ENCODE assay signal across 17 mouse cellular contexts in genomic region chr15:99453153-99453900, GRCm38 (mm10). TPM values are rescaled to one million over a fixed set of nuclear protein-coding genes. Genes with fewer than 3 reads are reported as not detected.
DNase-seq lines count a peak whose midpoint lies in the region; ATAC-seq and TF ChIP-seq lines count a peak whose summit lies in the region.
"Had no signal": no experiment of that assay in that cellular context is flagged by ENCODE, and none has a peak within 500 bp of the region (broad histone marks: within the 10 kb centered on the region; RNA-seq: fewer than 3 reads in every experiment).

No protein-coding gene starts in this region.

- no peak for TF ChIP-seq EP300 in MEL (IDR thresholded peaks at IDR 0.05; ENCODE audit: low read depth in 1 of 2, low read length in 2 of 2)

- no peak overlapping the region for H3K9ac ChIP-seq in limb, embryonic 12.5 days (replicated peaks)
- no peak overlapping the region for H3K9ac ChIP-seq in MEL (ENCODE audit: control insufficient read depth, low read depth, low read length, poor library complexity, severe bottlenecking)
- peak overlapping the region; percentile 13; the same call in 1 of the 2 replicates for H3K9ac ChIP-seq in limb, embryonic 13.5 days
- H3K9ac ChIP-seq: forebrain, embryonic 12.5 days; kidney, embryonic 15.5 days; liver, embryonic 14.5 days had no signal

- no peak for TF ChIP-seq RAD21 in MEL (IDR thresholded peaks at IDR 0.05; ENCODE audit: low read depth, low read length)

- DNase-seq in limb, embryonic 10.5 days (ENCODE audit: low spot score), result no peak
- no peak for DNase-seq in MEL (ENCODE audit: low read depth, low spot score)
- peak; percentile 19 to 36 for DNase-seq in thymus, postnatal 10 days (ENCODE audit: low spot score in 2 of 2)
- no peak for DNase-seq in urinary bladder, postnatal 36 days (ENCODE audit: low spot score in 2 of 2)
- no peak for DNase-seq in cerebellum, postnatal 36 days
- DNase-seq: adrenal gland, adult 2 months; cerebellum, adult 9-10 months; heart, adult 18-20 months; kidney, postnatal 4 days had no signal

- H3K27ac ChIP-seq in limb, embryonic 12.5 days, result 0 out of 2 replicates have a peak overlapping the region, but pooled peaks have one; percentile 12
- H3K27ac ChIP-seq in limb, embryonic 10.5 days, result no peak overlapping the region
- no peak overlapping the region for H3K27ac ChIP-seq in MEL (ENCODE audit: control insufficient read depth, low read depth, low read length)
- H3K27ac ChIP-seq in limb, embryonic 13.5 days, result no peak overlapping the region
- H3K27ac ChIP-seq: forebrain, embryonic 12.5 days; kidney, embryonic 15.5 days; liver, embryonic 14.5 days; macrophage; midbrain, embryonic 10.5 days had no signal

- no peaks in the 10 kb centered on the region for H3K27me3 ChIP-seq in limb, embryonic 12.5 days
- no peaks in the 10 kb centered on the region for H3K27me3 ChIP-seq in limb, embryonic 10.5 days (ENCODE audit: low read depth, poor library complexity, severe bottlenecking)
- no peaks in the 10 kb centered on the region for H3K27me3 ChIP-seq in MEL (ENCODE audit: control insufficient read depth in 1 of 2, insufficient read depth in 2 of 2, low read length in 2 of 2)
- H3K27me3 ChIP-seq in limb, embryonic 13.5 days, result no peaks in the 10 kb centered on the region
- H3K27me3 ChIP-seq: forebrain, embryonic 12.5 days; kidney, embryonic 15.5 days had no signal

- H3K9me3 ChIP-seq in limb, embryonic 12.5 days, result no peaks in the 10 kb centered on the region
- H3K9me3 ChIP-seq in limb, embryonic 10.5 days (replicated peaks), result no peaks in the 10 kb centered on the region
- no peaks in the 10 kb centered on the region for H3K9me3 ChIP-seq in MEL (replicated peaks; ENCODE audit: insufficient read depth, low read length)
- H3K9me3 ChIP-seq in limb, embryonic 13.5 days, result no peaks in the 10 kb centered on the region
- H3K9me3 ChIP-seq: forebrain, embryonic 12.5 days; kidney, embryonic 15.5 days; midbrain, embryonic 10.5 days had no signal

- WGBS in limb, embryonic 12.5 days, result 74% methylated on average over 11 of the region's 11 CpGs
- 75% methylated on average over 11 of the region's 11 CpGs for WGBS in limb, embryonic 10.5 days
- 73% methylated on average over 11 of the region's 11 CpGs for WGBS in limb, embryonic 13.5 days

- peaks cover 60% of the 10 kb centered on the region for H3K36me3 ChIP-seq in limb, embryonic 12.5 days
- peaks cover 77% of the 10 kb centered on the region for H3K36me3 ChIP-seq in limb, embryonic 10.5 days
- peaks cover 0 to 23% of the 10 kb centered on the region in 2 experiments; a peak in 2 of 4 replicates for H3K36me3 ChIP-seq in MEL (ENCODE audit: control insufficient read depth in 1 of 2, insufficient read depth in 2 of 2, low read length in 2 of 2)
- peaks cover 48% of the 10 kb centered on the region for H3K36me3 ChIP-seq in limb, embryonic 13.5 days

- no peak overlapping the region for H3K4me2 ChIP-seq in limb, embryonic 12.5 days
- no peak overlapping the region; the same call in 1 of the 2 replicates for H3K4me2 ChIP-seq in limb, embryonic 13.5 days (replicated peaks)
- H3K4me2 ChIP-seq: forebrain, embryonic 12.5 days; kidney, embryonic 15.5 days had no signal

- TF ChIP-seq POLR2A in MEL (IDR thresholded peaks at IDR 0.05; ENCODE audit: control insufficient read depth in 1 of 2, insufficient read depth in 1 of 2, low read depth in 1 of 2, low read length in 2 of 2, poor library complexity in 1 of 2), result no peak

- no peak for ATAC-seq in limb, embryonic 12.5 days (ENCODE audit: insufficient number of reproducible peaks, insufficient read depth, low FRiP score, low TSS enrichment, low read depth)
- no peak for ATAC-seq in limb, embryonic 13.5 days (ENCODE audit: low FRiP score, low read depth)
- ATAC-seq: intestine, embryonic 16.5 days had no signal

- peaks cover 50% of the 10 kb centered on the region for H3K4me1 ChIP-seq in limb, embryonic 12.5 days (replicated peaks)
- peaks cover 50% of the 10 kb centered on the region for H3K4me1 ChIP-seq in limb, embryonic 10.5 days
- H3K4me1 ChIP-seq in MEL (ENCODE audit: control insufficient read depth in 1 of 2, insufficient read depth in 2 of 2, low read length in 2 of 2), result peaks cover 3 to 37% of the 10 kb centered on the region in 2 experiments
- H3K4me1 ChIP-seq in limb, embryonic 13.5 days, result peaks cover 67% of the 10 kb centered on the region

- TF ChIP-seq CTCF in MEL (IDR thresholded peaks at IDR 0.05 in 2 of 3, conservative IDR thresholded peaks at IDR 0.05 in 1 of 3; ENCODE audit: control insufficient read depth in 1 of 3, insufficient read depth in 1 of 3, low read depth in 2 of 3, low read length in 3 of 3, poor library complexity in 1 of 3, severe bottlenecking in 1 of 3), result no peak

- peaks cover 6% of the 10 kb centered on the region; the same call in 1 of the 2 replicates for H3K79me2 ChIP-seq in MEL (ENCODE audit: control insufficient read depth, insufficient read depth, low read length, poor library complexity)

- no peak overlapping the region for H3K4me3 ChIP-seq in limb, embryonic 12.5 days (replicated peaks)
- H3K4me3 ChIP-seq in limb, embryonic 10.5 days, result no peak overlapping the region
- H3K4me3 ChIP-seq in MEL (ENCODE audit: control insufficient read depth in 1 of 2, insufficient read depth in 1 of 2, low read depth in 2 of 2, low read length in 2 of 2), result no peak overlapping the region
- no peak overlapping the region for H3K4me3 ChIP-seq in limb, embryonic 13.5 days
- H3K4me3 ChIP-seq: forebrain, embryonic 12.5 days; kidney, embryonic 15.5 days; midbrain, embryonic 10.5 days had no signal

TF ChIP-seq in MEL, 35 proteins besides CTCF, POLR2A, EP300 and RAD21:
- TF ChIP-seq RCOR1 (IDR thresholded peaks at IDR 0.05; ENCODE audit: low read depth, low read length) (no peak), ZKSCAN1 (IDR thresholded peaks at IDR 0.05; ENCODE audit: low read depth, low read length) (peak; percentile 63; the same call in 1 of the 2 replicates)

RNA-seq across cellular contexts. Expression of gene Nckap5l, which starts 4.2 kb away (rescaled TPM):
- 13.6 and 14.6 TPM in 2 replicates for polyA plus RNA-seq in limb, embryonic 12.5 days (2016; fragmentation: Nextera tagmentation; extraction: Ambion mirVana)
- polyA plus RNA-seq in limb, embryonic 10.5 days (2016; fragmentation: Nextera tagmentation; extraction: Ambion mirVana), result 16.3 and 17.4 TPM in 2 replicates
- 2.5 and 3.3 TPM in 2 replicates for total RNA-seq in MEL (2012; rRNA removed)
- 10 to 100 TPM in 1 of 2 experiments, not detected in 1; 14.1 TPM for polyA plus RNA-seq in MEL (2012; ENCODE audit: insufficient read depth in 1 of 2, insufficient read length in 2 of 2, low read depth in 1 of 2, low replicate concordance in 2 of 2, missing spikeins in 1 of 2)
- polyA plus RNA-seq in limb, embryonic 13.5 days (2015; fragmentation: Nextera tagmentation; extraction: Ambion mirVana), result 14.0 and 14.1 TPM in 2 replicates

RNA-seq across cellular contexts. Expression of gene Bcdin3d, which starts 21.2 kb away (rescaled TPM):
- 18.6 and 20.2 TPM in 2 replicates for polyA plus RNA-seq in limb, embryonic 12.5 days (2016; fragmentation: Nextera tagmentation; extraction: Ambion mirVana)
- 15.9 and 19.4 TPM in 2 replicates for polyA plus RNA-seq in limb, embryonic 10.5 days (2016; fragmentation: Nextera tagmentation; extraction: Ambion mirVana)
- 7.8 and 8.8 TPM in 2 replicates for total RNA-seq in MEL (2012; rRNA removed)
- polyA plus RNA-seq in MEL (2012; ENCODE audit: insufficient read depth in 1 of 2, insufficient read length in 2 of 2, low read depth in 1 of 2, low replicate concordance in 2 of 2, missing spikeins in 1 of 2), result 10 to 100 TPM; 13.7 to 31.3 TPM
- polyA plus RNA-seq in limb, embryonic 13.5 days (2015; fragmentation: Nextera tagmentation; extraction: Ambion mirVana), result 17.0 and 19.7 TPM in 2 replicates

Comparison
In these comparisons a context has a peak if more than half of its experiments do, and no peak if none do; other contexts are left out.
1. DNase-seq: peak in thymus, postnatal 10 days (2 of 2); none in limb, embryonic 10.5 days (single experiment), MEL (single experiment), urinary bladder, postnatal 36 days (0 of 2) and cerebellum, postnatal 36 days (0 of 2).